In the genomic region with DNA sequence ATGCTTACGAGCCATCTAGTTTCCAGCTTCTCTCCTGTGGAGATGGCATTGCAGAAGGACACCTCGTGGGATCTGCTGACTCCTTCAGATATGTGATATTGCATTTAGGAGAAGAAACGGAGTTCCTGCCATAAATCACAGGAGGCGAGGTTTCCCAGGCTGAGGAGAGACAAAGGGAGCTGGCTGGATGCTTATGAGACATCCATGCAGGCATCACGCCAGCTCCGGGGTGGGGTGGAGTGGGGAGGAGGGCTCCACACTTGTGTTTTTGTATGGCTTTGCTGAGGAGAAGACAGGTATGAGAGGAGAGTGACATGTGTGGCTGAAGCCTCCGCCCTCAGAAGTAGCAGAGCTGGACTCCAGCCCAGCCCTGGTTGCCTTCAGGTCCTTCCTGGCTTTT, we compare ENCODE assay signal across 15 mouse cellular contexts. TPM values are rescaled to one million over a fixed set of nuclear protein-coding genes. Genes with fewer than 3 reads are reported as not detected.
DNase-seq lines count a peak whose midpoint lies in the region; ATAC-seq and TF ChIP-seq lines count a peak whose summit lies in the region.
"Had no signal": no experiment of that assay in that cellular context is flagged by ENCODE, and none has a peak within 500 bp of the region (broad histone marks: within the 10 kb centered on the region; RNA-seq: fewer than 3 reads in every experiment).

No protein-coding gene starts in this region.

- H3K36me3 ChIP-seq in heart, embryonic 16.5 days (ENCODE audit: control insufficient read depth, insufficient read depth), result no peaks in the 10 kb centered on the region; the same call in 1 of the 2 replicates
- H3K36me3 ChIP-seq in heart, adult 2 months (ENCODE audit: control insufficient read depth, insufficient read depth, low read length), result no peaks in the 10 kb centered on the region
- no peaks in the 10 kb centered on the region for H3K36me3 ChIP-seq in liver, adult 2 months (ENCODE audit: control insufficient read depth, insufficient read depth, low read length)
- no peaks in the 10 kb centered on the region for H3K36me3 ChIP-seq in liver, embryonic 11.5 days (ENCODE audit: control insufficient read depth, insufficient read depth, low read length)
- H3K36me3 ChIP-seq in hindbrain, postnatal 0 days (ENCODE audit: insufficient read depth, low read length), result no peaks in the 10 kb centered on the region

- TF ChIP-seq POLR2A in heart, adult 2 months (IDR thresholded peaks at IDR 0.05; ENCODE audit: insufficient read depth, low read depth, low read length), result no peak
- no peak for TF ChIP-seq POLR2A in liver, adult 2 months (IDR thresholded peaks at IDR 0.05; ENCODE audit: extremely low read depth, insufficient read depth, low read length)

- no peak overlapping the region for H3K4me2 ChIP-seq in heart, embryonic 16.5 days (ENCODE audit: low read depth, low read length)
- H3K4me2 ChIP-seq in liver, embryonic 11.5 days, result no peak overlapping the region
- no peak overlapping the region for H3K4me2 ChIP-seq in hindbrain, postnatal 0 days (ENCODE audit: low read depth, low read length)

- H3K27me3 ChIP-seq in heart, embryonic 16.5 days (ENCODE audit: control insufficient read depth, insufficient read depth, low read length), result no peaks in the 10 kb centered on the region
- H3K27me3 ChIP-seq in heart, adult 2 months (ENCODE audit: control insufficient read depth, insufficient read depth, low read length), result no peaks in the 10 kb centered on the region
- H3K27me3 ChIP-seq in liver, adult 2 months (ENCODE audit: control insufficient read depth, insufficient read depth, low read length), result no peaks in the 10 kb centered on the region
- H3K27me3 ChIP-seq in liver, embryonic 11.5 days (replicated peaks; ENCODE audit: control insufficient read depth, insufficient read depth, low read length), result no peaks in the 10 kb centered on the region; the same call in 1 of the 2 replicates
- H3K27me3 ChIP-seq in hindbrain, postnatal 0 days (ENCODE audit: insufficient read depth, low read length), result no peaks in the 10 kb centered on the region

- ATAC-seq in heart, embryonic 16.5 days (replicated peaks; ENCODE audit: extremely low read depth, insufficient read depth, low FRiP score), result peak; percentile 55; the same call in 1 of the 2 replicates
- no peak for ATAC-seq in liver, embryonic 11.5 days (replicated peaks; ENCODE audit: low FRiP score)
- no peak for ATAC-seq in hindbrain, postnatal 0 days
- no peak for ATAC-seq in inflammation-experienced regulatory T-cells, adult 6 months

- no peak overlapping the region for H3K9ac ChIP-seq in heart, embryonic 16.5 days (ENCODE audit: low read length)
- H3K9ac ChIP-seq in heart, adult 2 months (ENCODE audit: low read depth, low read length), result no peak overlapping the region
- no peak overlapping the region for H3K9ac ChIP-seq in liver, adult 2 months (ENCODE audit: low read depth, low read length)
- no peak overlapping the region for H3K9ac ChIP-seq in liver, embryonic 11.5 days (ENCODE audit: low read depth, low read length)
- no peak overlapping the region for H3K9ac ChIP-seq in hindbrain, postnatal 0 days (replicated peaks; ENCODE audit: low read length)

- 45% methylated on average over 7 of the region's 7 CpGs for WGBS in heart, embryonic 16.5 days
- WGBS in heart, adult 2 months, result 57% methylated on average over 7 of the region's 7 CpGs
- WGBS in liver, adult 2 months, result 78% methylated on average over 7 of the region's 7 CpGs
- WGBS in liver, embryonic 11.5 days, result 81% methylated on average over 7 of the region's 7 CpGs
- WGBS in hindbrain, postnatal 0 days, result 41% methylated on average over 7 of the region's 7 CpGs

- TF ChIP-seq EP300 in heart, adult 2 months (IDR thresholded peaks at IDR 0.05; ENCODE audit: insufficient read depth, low read depth, low read length), result no peak

- no peak overlapping the region for H3K27ac ChIP-seq in heart, embryonic 16.5 days (ENCODE audit: low read length)
- no peak overlapping the region for H3K27ac ChIP-seq in heart, adult 2 months
- peak overlapping the region; percentile 7; the same call in 1 of the 2 replicates for H3K27ac ChIP-seq in liver, adult 2 months (replicated peaks; ENCODE audit: insufficient read depth, low read depth, low read length)
- no peak overlapping the region for H3K27ac ChIP-seq in liver, embryonic 11.5 days (ENCODE audit: low read depth, low read length)
- H3K27ac ChIP-seq in hindbrain, postnatal 0 days, result peak overlapping the region; percentile 26; the same call in 1 of the 2 replicates

- peaks cover 22% of the 10 kb centered on the region for H3K4me1 ChIP-seq in heart, embryonic 16.5 days (ENCODE audit: control insufficient read depth, insufficient read depth, low read length)
- no peaks in the 10 kb centered on the region for H3K4me1 ChIP-seq in heart, adult 2 months (ENCODE audit: control insufficient read depth, insufficient read depth, low read length)
- peaks cover 4% of the 10 kb centered on the region for H3K4me1 ChIP-seq in liver, adult 2 months (ENCODE audit: control insufficient read depth, insufficient read depth, low read length)
- H3K4me1 ChIP-seq in liver, embryonic 11.5 days (replicated peaks; ENCODE audit: control insufficient read depth, insufficient read depth, low read length), result peaks cover 9% of the 10 kb centered on the region; the same call in 1 of the 2 replicates
- H3K4me1 ChIP-seq in hindbrain, postnatal 0 days (ENCODE audit: insufficient read depth, low read length), result peaks cover 4% of the 10 kb centered on the region; the same call in 1 of the 2 replicates

- peak; percentile 33 to 45 for DNase-seq in cerebellum, postnatal 14 days
- DNase-seq in cerebellum, postnatal 4 days (ENCODE audit: low spot score in 2 of 2), result no peak
- DNase-seq in heart, adult 2 months, result no peak
- no peak for DNase-seq in liver, adult 2 months (ENCODE audit: extremely low read depth, low read depth, low spot score)
- DNase-seq in liver, embryonic 11.5 days (ENCODE audit: low spot score), result no peak
- no peak for DNase-seq in hindbrain, postnatal 0 days (ENCODE audit: low spot score)
- DNase-seq: adrenal gland, postnatal 36 days; cerebellum, adult 11 months; gastrocnemius, postnatal 14 days; heart, postnatal 14 days; liver had no signal

- intact Hi-C loops in heart, adult 2 months (cut with DNase I), result no loop called here

- H3K9me3 ChIP-seq in heart, embryonic 16.5 days (replicated peaks; ENCODE audit: control insufficient read depth, low read length), result peaks cover 9% of the 10 kb centered on the region
- no peaks in the 10 kb centered on the region for H3K9me3 ChIP-seq in liver, embryonic 11.5 days (ENCODE audit: control insufficient read depth, low read length)
- no peaks in the 10 kb centered on the region for H3K9me3 ChIP-seq in hindbrain, postnatal 0 days (ENCODE audit: low read length)

- H3K4me3 ChIP-seq in heart, embryonic 16.5 days (ENCODE audit: low read length), result no peak overlapping the region
- no peak overlapping the region for H3K4me3 ChIP-seq in heart, adult 2 months
- H3K4me3 ChIP-seq in liver, adult 2 months (ENCODE audit: insufficient read depth, low read depth, low read length), result no peak overlapping the region
- no peak overlapping the region for H3K4me3 ChIP-seq in liver, embryonic 11.5 days (ENCODE audit: low read depth, low read length)
- no peak overlapping the region for H3K4me3 ChIP-seq in hindbrain, postnatal 0 days (ENCODE audit: low read length)
- H3K4me3 ChIP-seq: erythroblast, embryonic 14.5 days; myocyte had no signal

- H3K79me2 ChIP-seq in heart, adult 2 months (replicated peaks; ENCODE audit: control insufficient read depth, insufficient read depth, low read length), result no peaks in the 10 kb centered on the region
- H3K79me2 ChIP-seq in liver, adult 2 months (ENCODE audit: control insufficient read depth, insufficient read depth, low read length), result no peaks in the 10 kb centered on the region

- no peak for TF ChIP-seq CTCF in heart, adult 2 months (IDR thresholded peaks at IDR 0.05)
- no peak for TF ChIP-seq CTCF in liver, adult 2 months (IDR thresholded peaks at IDR 0.05; ENCODE audit: low read depth, low read length)
- no peak for TF ChIP-seq CTCF in hindbrain, postnatal 0 days (IDR thresholded peaks at IDR 0.05; ENCODE audit: low read depth)

RNA-seq across cellular contexts. Expression of a gene that starts 50.3 kb away (rescaled TPM):
- 5.3 and 5.6 TPM in 2 replicates for polyA plus RNA-seq in heart, embryonic 16.5 days (2015; fragmentation: Nextera tagmentation; extraction: Ambion mirVana)
- under 1 TPM; 0.16 to 0.34 TPM for total RNA-seq in heart, adult 2 months (2021)
- 0.49 and 0.88 TPM in 2 replicates for polyA plus RNA-seq in heart, adult 2 months (2012; rRNA removed)
- 1.3 TPM in 2 replicates for total RNA-seq in liver, adult 2 months (2014; rRNA removed)
- 1.8 and 8.3 TPM in 2 replicates for polyA plus RNA-seq in liver, adult 2 months (2012; rRNA removed)
- polyA plus RNA-seq in liver, embryonic 11.5 days (2014; fragmentation: Nextera tagmentation; extraction: Ambion mirVana), result 4.6 TPM in 2 replicates
- 71.1 and 77.3 TPM in 2 replicates for total RNA-seq in hindbrain, postnatal 0 days (2014; rRNA removed)
- polyA plus RNA-seq in hindbrain, postnatal 0 days (2015; fragmentation: Nextera tagmentation; extraction: Ambion mirVana), result 74.4 and 74.9 TPM in 2 replicates
- polyA plus RNA-seq in inflammation-experienced regulatory T-cells, adult 6 months (2017; shearing (Covaris generic)), result 1 to 10 TPM in 2 of 3 experiments, not detected in 1; 3.9 to 5.5 TPM
- polyA plus RNA-seq: erythroblast, embryonic 14.5 days had no signal

Comparison
In these comparisons a context has a peak if more than half of its experiments do, and no peak if none do; other contexts are left out.
1. DNase-seq: peak in cerebellum, postnatal 14 days (2 of 2); none in cerebellum, postnatal 4 days (0 of 2), heart, adult 2 months (0 of 2), liver, adult 2 months (single experiment), liver, embryonic 11.5 days (single experiment) and hindbrain, postnatal 0 days (single experiment).
2. H3K27ac ChIP-seq: peak in liver, adult 2 months (single experiment) and hindbrain, postnatal 0 days (single experiment); none in heart, embryonic 16.5 days (single experiment), heart, adult 2 months (single experiment) and liver, embryonic 11.5 days (single experiment).